8 mouse cellular contexts compared by ENCODE assay signal in genomic region chr4:151610266-151610665, GRCm38 (mm10).
A peak's percentile ranks its signal among the peaks of the same experiment; 100 is the strongest.
DNase-seq lines count a peak whose midpoint lies in the region; ATAC-seq and TF ChIP-seq lines count a peak whose summit lies in the region.

No protein-coding gene starts in this region.

- H3K79me3 ChIP-seq in C2C12 (ENCODE audit: low read depth): no peaks in the 10 kb centered on the region

- H3K4me2 ChIP-seq in forebrain, embryonic 15.5 days (replicated peaks): no peak overlapping the region

- no peak overlapping the region for H3K9ac ChIP-seq in forebrain, embryonic 15.5 days (replicated peaks)

- H3ac ChIP-seq in C2C12 (ENCODE audit: control insufficient read depth, insufficient read length, low read depth): no peak overlapping the region

- H3K4me3 ChIP-seq in forebrain, embryonic 10.5 days: no peak overlapping the region
- H3K4me3 ChIP-seq in forebrain, embryonic 15.5 days: no peak overlapping the region
- H3K4me3 ChIP-seq in C2C12 (ENCODE audit: insufficient read depth, poor library complexity, severe bottlenecking): no peak overlapping the region

- peak; percentile 56 for TF ChIP-seq CTCF in C2C12 (IDR thresholded peaks at IDR 0.05; ENCODE audit: control insufficient read depth, insufficient read depth, insufficient read length)

- DNase-seq in forebrain, embryonic 10.5 days (ENCODE audit: extremely low spot score, low spot score): peak; percentile 65
- peak; percentile 25 for DNase-seq in c-Kit-positive CD71-negative TER-119-negative erythroid progenitor cells, embryonic 14.5 days (ENCODE audit: low read depth)
- peak; percentile 57 for DNase-seq in forelimb bud, embryonic 11.5 days (ENCODE audit: low read depth, low spot score)
- peak; percentile 58 to 71 for DNase-seq in kidney, postnatal 25 days
- DNase-seq in lung, postnatal 36 days: peak; percentile 53
- DNase-seq in splenic B cell, adult 2 months (ENCODE audit: low read depth, low spot score): peak; percentile 3

- no peak overlapping the region for H3K27ac ChIP-seq in forebrain, embryonic 10.5 days
- H3K27ac ChIP-seq in forebrain, embryonic 15.5 days (replicated peaks): no peak overlapping the region

- H3K27me3 ChIP-seq in forebrain, embryonic 10.5 days (ENCODE audit: poor library complexity, severe bottlenecking): no peaks in the 10 kb centered on the region
- 0 out of 2 replicates have a peak, but pooled peaks cover 2% of the 10 kb centered on the region for H3K27me3 ChIP-seq in forebrain, embryonic 15.5 days
- no peaks in the 10 kb centered on the region for H3K27me3 ChIP-seq in C2C12 (ENCODE audit: control insufficient read depth, insufficient read depth, insufficient read length)
- no peaks in the 10 kb centered on the region for H3K27me3 ChIP-seq in splenic B cell, adult 2 months (ENCODE audit: control insufficient read depth, insufficient read depth, low read length, poor library complexity, severe bottlenecking)

- WGBS in forebrain, embryonic 10.5 days: 18% methylated on average over 8 of the region's 8 CpGs
- 16% methylated on average over 8 of the region's 8 CpGs for WGBS in forebrain, embryonic 15.5 days

- H3K4me1 ChIP-seq in forebrain, embryonic 10.5 days: no peaks in the 10 kb centered on the region
- no peaks in the 10 kb centered on the region for H3K4me1 ChIP-seq in forebrain, embryonic 15.5 days

- ATAC-seq in forebrain, embryonic 15.5 days (replicated peaks): no peak

- H3K36me3 ChIP-seq in forebrain, embryonic 10.5 days (replicated peaks): no peaks in the 10 kb centered on the region
- no peaks in the 10 kb centered on the region for H3K36me3 ChIP-seq in forebrain, embryonic 15.5 days
- H3K36me3 ChIP-seq in C2C12 (ENCODE audit: control insufficient read depth, insufficient read depth): no peaks in the 10 kb centered on the region
- no peaks in the 10 kb centered on the region for H3K36me3 ChIP-seq in splenic B cell, adult 2 months (ENCODE audit: control insufficient read depth, insufficient read depth, low read length, poor library complexity, severe bottlenecking)

- no peaks in the 10 kb centered on the region for H3K79me2 ChIP-seq in C2C12 (ENCODE audit: control insufficient read depth, insufficient read depth)

- peaks cover 10% of the 10 kb centered on the region; the same call in 1 of the 2 replicates for H3K9me3 ChIP-seq in forebrain, embryonic 10.5 days
- 0 out of 2 replicates have a peak, but pooled peaks cover 4% of the 10 kb centered on the region for H3K9me3 ChIP-seq in forebrain, embryonic 15.5 days

TF ChIP-seq in C2C12, 6 proteins besides CTCF, POLR2A, EP300 and RAD21:
- TF ChIP-seq MYOD1 (IDR thresholded peaks at IDR 0.05; ENCODE audit: control insufficient read depth, insufficient read length, low read depth) (no peak), CEBPB (IDR thresholded peaks at IDR 0.05; ENCODE audit: low read depth) (no peak), FOSL1 (IDR thresholded peaks at IDR 0.05; ENCODE audit: insufficient read depth, low read length, poor library complexity, severe bottlenecking) (no peak), USF1 (IDR thresholded peaks at IDR 0.05; ENCODE audit: low read depth) (no peak), MAX (IDR thresholded peaks at IDR 0.05) (no peak), MYOG (IDR thresholded peaks at IDR 0.05; ENCODE audit: control insufficient read depth, extremely low read depth, insufficient read length) (no peak)

Comparison
In these comparisons a context has a peak if more than half of its experiments do, and no peak if none do; other contexts are left out.
1. DNase-seq: peak in every context shown above with its lines; median percentile 65 in forebrain, embryonic 10.5 days; 64 in kidney, postnatal 25 days; 57 in forelimb bud, embryonic 11.5 days; 53 in lung, postnatal 36 days; 25 in c-Kit-positive CD71-negative TER-119-negative erythroid progenitor cells, embryonic 14.5 days; 3 in splenic B cell, adult 2 months.